Mouse (Mus musculus) CD4-positive helper T cell, adult 2 months (primary cell): Measurements from ENCODE around the gene Ptk7.
A peak's percentile ranks its signal among the peaks of the same experiment; 100 is the strongest.
"Not testable (repeated sequence)": the region's sequence is repeated elsewhere in the genome, so short reads cannot be mapped to it uniquely, and the experiment has no call there.

Experiments used
- DNase-seq: peaks from one replicate; pipeline ENCODE4 v3.0.0-alpha.2; 2012; ENCODE audit warnings: low read depth, missing footprints, low spot score

The Ptk7 gene

GRCm38 (mm10) chr17:46557321-46557720, 72.0 kb downstream of the Ptk7 start:
- not testable (repeated sequence) for DNase-seq

- DNase-seq, result no peak
These were observed 72.7 kb downstream of the Ptk7 start for GRCm38 (mm10) chr17:46556584-46556945.

GRCm38 (mm10) chr17:46555673-46556583, 73.4 kb downstream of the Ptk7 start, which contains the start of gene Srf:
TSS of gene Srf (minus strand) at chr17:46556175.
- DNase-seq, result peak; percentile 98

GRCm38 (mm10) chr17:46554977-46555672, 74.2 kb downstream of the Ptk7 start:
- peak; percentile 55 for DNase-seq

- DNase-seq, result no peak
These were observed 74.7 kb downstream of the Ptk7 start for GRCm38 (mm10) chr17:46554646-46554976.

GRCm38 (mm10) chr17:46553926-46554325, 75.4 kb downstream of the Ptk7 start:
- DNase-seq, result no peak

- no peak for DNase-seq
These were observed 75.8 kb downstream of the Ptk7 start for GRCm38 (mm10) chr17:46553469-46553868.

DNA sequence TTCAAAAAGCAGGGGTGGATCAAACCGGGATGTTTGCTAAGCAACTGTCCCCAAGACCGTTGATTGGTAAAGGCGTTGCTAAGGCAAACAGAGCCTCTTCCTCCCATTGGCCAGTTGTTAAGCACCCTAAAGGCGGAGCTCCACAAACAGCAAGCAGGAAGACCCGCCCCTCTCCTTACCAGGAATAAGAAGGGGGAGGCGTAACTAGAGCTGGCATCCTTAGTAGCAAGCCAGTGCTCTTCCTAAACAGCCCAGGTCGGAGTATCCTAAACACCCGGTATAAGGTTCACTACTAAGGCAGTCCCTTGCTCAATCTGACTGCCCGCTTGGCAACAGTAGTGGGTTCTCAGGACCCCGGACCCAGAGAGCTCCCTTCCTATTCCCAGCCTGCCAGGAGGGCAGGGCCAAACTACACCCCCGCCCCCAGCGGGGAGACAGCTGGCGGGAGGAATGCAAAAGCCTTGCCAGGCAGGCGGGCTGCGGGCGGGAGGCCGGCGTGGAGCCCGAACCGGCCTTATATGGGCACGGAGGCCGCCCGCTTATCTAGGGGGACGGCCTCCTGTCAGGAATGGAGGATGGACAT, 76.4 kb downstream of the Ptk7 start:
- peak; percentile 77 for DNase-seq

DNA sequence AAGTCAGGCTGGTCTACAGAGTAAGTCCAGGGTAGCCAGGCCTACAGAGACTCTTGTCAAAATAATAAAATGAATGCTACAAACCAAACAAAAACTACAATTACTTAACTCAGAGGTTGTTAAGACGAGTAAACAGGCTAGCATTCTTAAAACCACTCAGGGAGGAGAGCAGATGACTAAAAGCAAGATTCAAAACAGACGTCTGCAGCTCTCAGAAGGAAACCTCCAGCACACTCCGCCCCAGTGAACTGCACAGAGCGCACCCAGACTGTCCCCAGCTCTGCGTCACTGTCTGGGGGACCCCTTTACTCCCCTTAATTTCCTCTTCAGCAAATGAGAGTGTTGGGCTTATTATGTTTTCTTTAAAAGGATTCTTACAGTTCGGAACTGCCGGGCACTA, 77.2 kb downstream of the Ptk7 start:
- DNase-seq, result no peak

DNA sequence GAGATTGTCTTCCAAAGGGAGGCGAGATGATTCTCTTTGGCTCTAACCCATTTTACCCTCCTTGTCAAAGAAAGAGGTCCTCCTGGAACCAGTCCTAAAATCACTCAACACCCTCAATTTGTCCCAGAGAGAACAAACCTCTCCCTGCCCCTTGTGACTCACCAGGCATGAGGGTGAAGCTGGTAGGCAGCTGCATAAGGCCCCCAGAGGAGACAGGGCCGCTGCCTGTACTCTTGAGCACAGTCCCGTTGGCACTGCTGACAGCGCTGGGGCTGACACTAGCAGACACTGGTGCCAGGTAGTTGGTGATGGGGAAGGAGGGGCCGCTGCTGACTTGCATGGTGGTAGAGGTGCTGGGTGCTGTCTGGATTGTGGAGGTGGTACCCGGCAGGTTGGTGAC, 77.9 kb downstream of the Ptk7 start:
- DNase-seq, result no peak

DNA sequence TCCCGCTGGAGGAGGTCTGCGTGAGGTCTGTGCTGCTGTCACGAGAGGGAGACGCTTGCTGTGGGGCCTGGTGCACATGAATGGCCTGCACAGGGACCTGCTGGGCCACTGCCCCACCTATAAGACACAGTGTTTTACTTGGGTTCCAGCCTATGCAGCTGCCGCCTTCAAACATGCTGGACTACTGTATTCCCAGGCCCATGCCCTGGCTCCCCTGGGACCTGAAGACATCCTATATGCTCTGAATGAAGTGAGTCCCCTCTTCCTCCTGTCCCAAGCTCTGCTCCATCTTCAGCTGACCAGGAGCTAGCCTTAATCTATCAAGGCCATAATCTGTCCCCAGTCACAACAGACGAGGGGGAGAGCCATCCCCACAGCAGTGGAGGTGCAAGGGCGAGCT, 78.4 kb downstream of the Ptk7 start:
- no peak for DNase-seq

- DNase-seq, result no peak
These were observed 79.7 kb downstream of the Ptk7 start for GRCm38 (mm10) chr17:46549642-46550041.

- DNase-seq, result peak; percentile 60
These were observed 80.1 kb downstream of the Ptk7 start for GRCm38 (mm10) chr17:46549193-46549592.

GRCm38 (mm10) chr17:46548741-46549140, 80.6 kb downstream of the Ptk7 start:
- DNase-seq, result no peak

DNA sequence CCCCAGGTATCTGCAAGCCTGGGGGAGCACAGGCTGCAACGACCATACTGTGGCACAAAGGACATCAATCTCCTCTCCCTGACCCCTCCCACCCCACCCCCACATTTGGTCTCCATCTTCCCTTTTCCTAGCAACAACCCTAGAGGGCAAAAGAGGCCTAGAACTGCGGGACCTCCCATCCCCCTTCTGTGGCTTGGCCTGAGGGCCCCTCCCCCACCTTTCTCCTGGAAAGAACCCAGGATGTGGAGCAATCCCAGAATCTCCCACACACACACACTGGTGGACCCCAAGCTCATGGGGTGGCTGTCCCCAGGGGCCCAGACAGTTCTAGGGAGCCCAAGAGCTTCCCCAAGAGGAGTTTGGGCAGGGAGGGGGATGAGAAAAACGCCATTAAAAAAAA, 81.4 kb downstream of the Ptk7 start:
- DNase-seq, result no peak

GRCm38 (mm10) chr17:46546995-46547394, 82.3 kb downstream of the Ptk7 start:
- no peak for DNase-seq

DNA sequence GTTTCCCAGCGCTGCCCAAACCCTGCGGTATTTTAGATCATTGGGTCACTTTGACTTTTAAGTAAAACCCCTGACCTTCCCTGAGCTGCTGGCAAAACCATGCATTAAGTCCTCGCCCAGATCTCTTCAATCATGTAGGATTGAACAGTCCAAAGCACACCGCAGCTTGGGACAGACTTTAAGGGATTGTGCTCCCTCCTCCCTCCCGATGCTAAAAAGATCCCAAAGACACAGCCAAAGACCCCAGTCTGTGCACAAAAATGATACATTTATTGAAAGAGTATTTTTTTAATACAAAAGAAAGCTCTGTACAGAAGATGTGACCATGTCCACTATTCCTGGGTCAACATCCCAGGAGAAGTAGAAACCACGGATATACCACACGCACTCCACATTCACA, 82.7 kb downstream of the Ptk7 start:
- DNase-seq, result no peak

GRCm38 (mm10) chr17:46545813-46546564, 83.3 kb downstream of the Ptk7 start, which contains the start of gene Cul9:
TSS of gene Cul9 (minus strand) at chr17:46546388.
- DNase-seq, result peak; percentile 50

- DNase-seq, result no peak
These were observed 85.6 kb downstream of the Ptk7 start for GRCm38 (mm10) chr17:46543661-46544060.

- DNase-seq, result peak; percentile 61
These were observed 103.6 kb downstream of the Ptk7 start for GRCm38 (mm10) chr17:46525579-46526307.

DNA sequence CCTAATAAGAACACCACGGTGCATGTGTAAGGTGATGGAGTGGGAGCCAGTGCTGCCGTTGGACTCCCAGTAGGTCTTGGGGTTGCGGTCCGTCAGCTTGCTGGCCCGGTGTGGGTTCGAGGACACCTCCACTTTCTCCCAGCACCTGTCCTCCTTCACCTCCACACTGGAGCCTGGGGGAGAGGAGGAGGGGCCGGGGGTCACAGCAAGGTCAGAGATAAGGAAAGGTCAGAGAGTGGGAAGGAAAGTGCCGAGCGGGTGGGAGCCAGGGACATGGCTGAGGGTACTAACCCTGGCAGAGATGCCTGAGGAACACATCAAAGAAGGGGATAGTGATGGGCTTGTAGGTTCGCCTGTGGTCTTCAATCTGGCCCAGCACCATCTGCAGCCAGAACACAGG, 104.2 kb downstream of the Ptk7 start:
- no peak for DNase-seq
